Mouse (Mus musculus) mesoderm, embryonic 11.5 days (tissue): ENCODE data around the gene Gcg.

Experiments used
- DNase-seq: peaks from one replicate; pipeline ENCODE4 v3.0.0-alpha.2; 2012; ENCODE audit warnings: low read depth, low spot score

The Gcg gene

DNA sequence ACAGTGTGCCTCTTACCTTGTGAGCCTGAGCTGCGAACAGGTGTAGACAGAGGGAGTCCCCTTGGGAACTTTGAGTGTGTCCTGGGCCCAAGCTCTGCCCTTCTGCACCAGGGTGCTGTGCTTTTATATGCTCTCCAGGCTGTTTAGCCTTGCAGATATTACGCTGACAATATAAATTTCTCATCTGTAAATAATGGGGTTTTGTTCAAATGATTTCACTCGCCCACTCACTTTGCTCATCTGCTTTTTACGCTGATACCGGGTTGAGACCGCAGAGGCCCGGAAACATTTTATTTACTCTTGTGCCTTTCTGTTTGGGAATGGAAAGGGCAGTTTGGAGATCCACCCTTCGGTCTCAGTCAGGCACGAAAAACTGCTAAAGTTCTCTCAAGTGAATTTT lies at the start of gene Gcg:
Gene Gcg (minus strand): TSS at position 101 of the 400 bp plus-strand sequence.
- no peak for DNase-seq

DNA sequence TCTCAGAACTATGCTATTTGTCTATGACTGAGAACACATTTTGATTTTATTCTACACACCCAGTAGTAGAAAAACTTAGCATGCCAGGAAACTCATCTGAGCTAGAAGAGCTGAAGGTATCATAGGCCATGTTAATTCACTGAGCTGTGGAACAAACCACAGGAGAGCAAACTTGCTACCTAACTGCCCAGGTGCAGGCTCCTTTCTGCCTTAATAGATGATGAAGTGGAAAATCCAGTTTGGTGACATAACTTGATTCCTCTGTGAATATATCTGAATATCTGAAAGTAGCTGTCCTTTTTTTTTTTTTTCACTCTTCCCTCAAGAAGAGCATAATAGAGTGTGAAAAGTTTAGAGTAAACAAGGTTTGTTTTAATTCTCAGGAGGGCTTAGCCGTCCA lies 47.6 kb upstream of the Gcg start:
- no peak for DNase-seq

DNA sequence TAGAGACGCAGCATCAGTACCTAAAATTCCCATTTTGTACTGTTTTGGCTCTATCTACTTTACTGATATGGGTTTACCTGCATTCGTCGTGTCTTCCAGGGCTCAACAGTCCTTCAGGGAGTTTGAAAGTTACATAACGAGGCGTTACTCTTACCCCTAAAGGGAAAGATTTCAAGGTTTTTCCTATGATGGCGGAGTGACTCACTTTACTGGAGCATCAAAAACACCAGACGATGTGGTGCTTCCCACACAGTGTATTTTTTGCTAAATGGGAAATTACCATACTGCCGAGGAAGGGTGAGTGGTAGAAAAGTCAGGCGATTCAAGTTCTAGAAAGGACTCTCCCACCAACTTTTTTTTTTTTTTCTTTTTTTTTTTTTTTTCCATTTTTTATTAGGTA lies 42.9 kb upstream of the Gcg start:
- DNase-seq: no peak

DNA sequence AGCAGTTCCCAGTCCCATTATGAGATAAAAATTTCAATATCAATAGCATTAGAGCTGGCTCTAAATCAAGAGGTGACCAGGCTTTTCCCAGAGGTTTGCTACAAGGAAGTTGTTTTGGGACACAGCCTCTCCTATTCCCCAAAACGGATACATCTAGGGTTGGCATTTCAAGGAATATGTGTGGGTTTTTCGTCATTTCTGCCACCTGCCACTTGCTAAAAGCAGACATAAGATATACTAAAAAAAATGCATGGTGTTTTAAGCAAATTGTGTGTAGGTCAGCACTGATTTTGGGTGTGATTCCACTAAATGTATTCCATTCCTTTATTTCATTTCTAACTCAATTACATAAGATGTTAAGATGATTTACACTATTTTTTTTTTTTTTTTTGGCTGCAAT lies 34.3 kb upstream of the Gcg start:
- no peak for DNase-seq

DNA sequence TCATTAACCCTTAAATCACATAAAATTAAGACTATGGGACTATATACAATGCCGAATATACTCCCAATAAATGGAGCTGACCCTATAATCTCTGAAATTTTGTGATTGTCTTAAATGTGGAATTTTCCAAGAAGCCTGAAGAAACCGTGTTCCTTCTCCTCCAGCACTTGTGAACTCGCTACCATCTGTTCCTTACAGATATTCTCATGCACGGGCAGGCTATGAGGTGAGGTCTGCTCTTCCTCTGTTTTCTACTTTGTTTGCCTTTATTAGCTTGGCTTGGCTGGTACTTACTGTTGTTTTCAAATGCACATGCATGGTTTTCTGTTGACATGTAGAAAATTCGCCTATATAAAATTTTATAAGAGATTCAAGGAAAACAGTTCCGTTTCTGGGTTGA lies 31.0 kb upstream of the Gcg start:
- DNase-seq: no peak

DNA sequence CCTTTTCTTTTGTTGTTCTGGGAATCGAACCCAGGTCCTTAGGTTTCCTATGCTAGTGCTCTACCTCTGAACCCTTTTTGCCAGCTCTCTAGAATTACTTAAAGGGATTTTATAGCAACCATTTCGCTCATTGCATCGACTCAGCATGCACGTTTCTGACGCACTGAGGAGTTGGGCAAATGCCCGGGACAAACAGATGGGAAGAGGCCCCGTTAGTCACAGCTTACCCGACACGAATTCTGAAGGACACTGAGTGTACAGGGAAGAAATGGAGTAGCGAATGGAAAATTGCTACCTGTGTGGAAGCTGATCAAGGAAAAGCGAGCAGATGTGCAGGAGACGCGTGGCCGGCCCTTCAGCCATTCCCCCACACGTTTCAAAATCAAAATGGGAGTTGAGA lies 30.0 kb upstream of the Gcg start:
- DNase-seq: no peak

DNA sequence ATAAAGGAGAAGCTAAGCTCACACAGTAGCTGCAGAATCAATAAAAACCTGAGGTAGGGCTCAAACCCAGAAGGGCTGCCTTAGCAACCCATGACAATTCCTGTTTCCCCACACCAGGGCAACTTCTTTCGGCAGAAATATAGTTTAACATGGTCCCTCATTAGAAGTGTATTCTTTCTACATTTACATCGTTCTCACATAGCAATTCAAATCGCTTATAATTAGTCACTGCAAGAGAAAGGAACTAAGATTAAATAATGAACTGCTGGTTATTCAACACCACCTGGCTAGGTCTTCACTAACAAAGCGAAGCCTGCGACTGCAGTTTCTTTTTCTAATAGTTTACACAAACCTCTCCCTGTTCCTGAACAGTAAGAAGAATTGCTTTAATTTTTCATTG lies 23.7 kb upstream of the Gcg start:
- DNase-seq: no peak

DNA sequence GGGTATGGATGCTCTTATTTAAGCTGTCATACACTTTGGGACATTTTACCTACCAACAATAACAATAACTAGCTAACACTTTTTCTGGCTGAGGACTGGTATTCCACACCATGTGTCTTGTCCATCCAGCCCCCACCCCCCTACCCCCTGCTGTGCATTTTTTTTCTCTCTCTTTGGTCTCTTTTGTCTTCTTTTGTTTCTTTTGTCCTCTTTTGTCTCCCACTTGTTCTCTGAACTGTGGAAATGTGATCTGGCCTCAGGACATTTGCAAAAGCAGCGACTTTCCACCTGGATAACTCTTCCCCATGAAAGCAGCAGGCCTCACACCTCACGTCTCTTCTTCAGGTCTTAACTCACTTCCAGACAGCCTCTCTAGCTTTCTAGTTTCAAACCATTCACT lies 23.0 kb upstream of the Gcg start:
- DNase-seq: no peak

DNA sequence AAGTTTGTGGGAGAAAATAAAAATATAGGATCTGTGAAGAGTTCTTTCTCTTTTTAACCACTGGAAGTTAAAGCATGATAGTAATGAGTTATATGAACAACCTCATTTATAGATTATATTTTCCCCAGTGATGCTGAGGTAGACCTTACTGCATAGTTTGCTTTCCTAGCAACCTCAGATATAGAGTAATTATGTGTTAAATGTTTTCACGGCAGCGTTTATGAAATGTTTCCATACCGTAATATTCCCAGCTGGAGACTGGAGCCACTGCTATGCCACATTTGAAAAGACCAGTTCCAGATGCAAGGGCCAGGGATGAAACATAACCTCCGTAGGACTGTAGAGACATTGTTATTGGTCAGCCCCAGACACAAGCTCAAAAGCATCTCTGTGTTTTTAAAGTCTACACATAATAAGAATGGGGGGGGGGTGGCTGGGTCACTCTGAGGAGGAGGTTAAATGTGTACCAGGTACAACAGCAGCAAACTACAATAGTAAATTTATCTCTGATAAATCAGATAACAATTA lies 20.9 kb upstream of the Gcg start:
- no peak for DNase-seq

DNA sequence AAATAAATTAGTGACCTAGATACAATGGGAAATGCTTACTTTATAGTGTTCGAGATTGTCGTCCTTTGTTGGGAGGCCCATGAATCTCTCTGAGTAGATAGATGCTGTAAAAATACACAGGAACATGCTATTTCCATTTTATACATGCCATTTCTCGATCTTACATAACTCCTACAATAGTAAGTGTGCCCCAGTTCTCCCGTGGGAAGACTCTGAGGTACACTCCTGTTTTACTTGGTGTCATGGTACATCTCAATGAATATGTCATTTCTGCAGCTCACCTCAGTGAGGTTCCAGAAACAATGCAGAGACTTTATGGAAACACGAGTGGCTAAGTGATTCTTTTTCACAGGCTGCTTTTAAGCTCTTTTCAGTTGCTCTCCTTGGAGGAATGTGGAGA lies 19.9 kb upstream of the Gcg start:
- DNase-seq: no peak

DNA sequence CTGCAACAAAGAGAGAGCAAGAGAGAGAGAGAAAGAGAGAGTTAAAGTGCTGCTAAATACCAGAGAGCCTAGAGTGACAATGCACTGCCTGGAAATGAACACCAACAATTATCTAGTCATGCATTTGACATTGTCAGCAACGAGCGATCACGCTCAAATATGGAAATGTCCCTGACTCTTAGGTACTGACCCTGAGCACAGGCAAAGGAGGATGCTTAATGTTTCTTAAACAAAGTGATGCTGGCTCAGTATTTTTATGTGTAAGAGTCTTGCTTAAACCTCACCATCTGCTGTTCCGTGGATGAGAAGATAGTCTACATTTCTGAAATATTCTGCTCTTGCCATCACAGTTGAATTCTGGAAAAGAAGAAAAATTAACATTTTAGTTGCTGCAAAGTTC lies 19.1 kb upstream of the Gcg start:
- no peak for DNase-seq

DNA sequence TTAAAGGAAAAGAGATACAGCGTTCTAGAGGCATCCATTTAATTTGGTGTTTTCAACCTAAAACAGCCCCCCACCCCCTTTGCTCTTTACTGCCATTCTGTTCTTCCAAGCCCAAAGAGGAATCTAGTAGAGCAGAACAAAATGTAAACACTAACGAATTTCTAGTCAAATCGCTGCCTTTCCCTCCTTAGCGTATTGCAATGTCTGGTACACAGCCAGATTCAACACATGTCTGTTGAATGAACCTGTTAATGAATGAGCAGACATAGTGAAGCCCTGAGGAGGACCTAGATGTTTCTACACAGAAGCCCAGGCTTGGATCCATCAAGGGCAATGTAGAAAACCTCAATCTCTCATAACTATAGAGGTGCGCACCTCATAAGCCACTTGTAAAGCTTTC lies 15.4 kb upstream of the Gcg start:
- DNase-seq: no peak

DNA sequence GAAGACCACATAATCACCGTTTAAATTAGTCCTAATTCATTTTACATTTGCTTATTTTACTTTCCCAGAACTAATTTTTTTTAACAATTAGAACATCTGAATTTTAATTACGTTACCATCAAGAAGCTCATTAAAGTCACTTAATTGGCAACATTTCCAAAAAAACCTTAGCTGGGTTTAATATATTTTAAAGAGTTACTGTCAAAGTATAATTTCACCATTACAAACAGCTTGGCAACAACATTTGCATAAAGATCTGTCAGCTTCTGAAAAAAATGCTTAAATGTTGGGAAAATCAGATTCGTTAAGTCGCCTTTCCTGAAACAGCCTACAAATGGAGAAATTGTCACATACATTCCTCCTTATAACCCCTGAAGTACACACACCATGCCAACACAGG lies 14.6 kb upstream of the Gcg start:
- no peak for DNase-seq

DNA sequence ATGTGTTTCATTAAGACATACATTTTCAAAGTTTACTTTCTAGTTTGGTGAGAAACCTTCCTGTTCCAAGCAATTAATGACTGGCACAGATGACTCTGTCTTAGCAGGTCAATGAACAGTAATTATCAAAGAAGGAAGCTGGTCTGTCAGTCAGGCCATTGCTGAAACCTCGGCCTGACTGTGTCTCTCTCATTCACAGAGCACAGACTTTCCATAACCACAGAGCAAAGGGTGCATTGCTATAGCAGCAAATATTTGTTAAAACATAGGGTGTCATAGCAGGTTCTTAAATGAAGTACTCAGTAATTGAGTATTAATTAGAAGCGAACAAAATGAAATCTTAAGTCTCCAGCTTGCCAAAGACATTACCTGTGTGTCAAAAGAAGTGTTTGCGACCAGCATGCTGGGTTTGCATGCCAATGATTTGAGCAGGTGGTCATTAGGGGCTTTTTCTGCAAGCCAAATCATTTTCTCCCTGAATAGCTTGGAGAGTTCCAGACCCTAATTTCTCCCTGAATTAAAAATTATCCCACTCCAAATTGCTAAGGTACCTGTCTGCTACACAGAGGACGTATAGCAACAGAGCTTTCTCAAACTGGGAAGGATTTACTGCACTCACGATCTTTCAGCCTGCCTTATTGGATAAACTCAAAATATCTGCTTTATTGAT lies 14.0 kb upstream of the Gcg start:
- no peak for DNase-seq

DNA sequence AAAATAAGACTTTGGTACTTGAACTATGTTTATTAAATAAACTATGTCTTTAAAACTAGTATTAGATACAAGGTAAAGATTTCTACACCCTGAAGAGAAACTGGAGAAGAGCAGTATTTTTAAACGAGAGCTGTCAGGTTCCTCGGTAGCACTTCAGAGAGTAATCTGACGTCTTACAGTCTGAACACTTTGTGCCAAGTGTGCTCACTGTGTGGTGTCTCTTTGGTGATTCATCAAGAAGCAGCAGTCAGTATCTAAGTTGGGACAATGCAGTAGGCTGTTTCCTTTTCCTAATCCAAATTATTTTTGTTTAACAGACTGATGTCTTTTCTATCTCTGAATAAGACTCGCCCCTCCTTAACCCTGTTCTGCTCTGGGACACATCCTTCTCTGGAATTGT lies 12.0 kb upstream of the Gcg start:
- no peak for DNase-seq

DNA sequence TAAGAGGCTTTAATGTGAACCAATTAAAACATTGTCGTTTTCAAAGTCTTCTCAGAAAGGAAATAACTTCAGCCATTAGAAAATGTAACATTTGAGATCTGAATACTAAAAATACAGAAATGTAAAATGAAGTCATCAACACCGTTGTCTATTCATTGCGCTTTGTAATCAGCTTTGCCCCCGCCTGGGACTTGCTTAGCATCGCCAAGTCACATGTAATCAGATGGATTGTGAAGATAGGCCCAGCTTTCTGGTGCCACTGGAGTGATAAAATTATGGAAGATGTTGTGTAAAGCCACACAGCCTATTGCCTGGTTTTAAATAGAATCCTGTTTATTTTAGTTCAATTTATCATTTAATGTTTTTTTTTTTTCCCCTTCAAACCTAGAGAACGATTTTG lies 6.4 kb upstream of the Gcg start:
- no peak for DNase-seq

DNA sequence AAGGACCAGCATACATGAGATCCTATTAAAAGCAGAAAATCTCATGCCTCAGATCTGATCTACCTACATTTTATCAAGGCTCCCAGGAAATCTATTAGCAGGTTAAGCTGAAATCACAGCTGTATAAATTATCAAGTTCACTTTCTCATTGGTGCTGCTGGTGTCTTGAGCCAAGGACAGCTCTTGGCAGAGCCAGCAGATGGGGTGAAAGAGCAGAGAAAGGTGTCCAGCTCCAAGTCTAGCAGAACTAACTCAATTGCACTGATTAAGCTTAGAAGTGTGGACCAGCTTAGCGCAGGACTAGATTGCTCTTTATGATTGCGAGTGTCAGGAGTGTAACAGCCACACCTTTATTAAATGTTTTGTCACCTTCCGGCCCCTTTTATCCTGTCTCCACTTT lies 1.5 kb upstream of the Gcg start:
- DNase-seq: no peak

DNA sequence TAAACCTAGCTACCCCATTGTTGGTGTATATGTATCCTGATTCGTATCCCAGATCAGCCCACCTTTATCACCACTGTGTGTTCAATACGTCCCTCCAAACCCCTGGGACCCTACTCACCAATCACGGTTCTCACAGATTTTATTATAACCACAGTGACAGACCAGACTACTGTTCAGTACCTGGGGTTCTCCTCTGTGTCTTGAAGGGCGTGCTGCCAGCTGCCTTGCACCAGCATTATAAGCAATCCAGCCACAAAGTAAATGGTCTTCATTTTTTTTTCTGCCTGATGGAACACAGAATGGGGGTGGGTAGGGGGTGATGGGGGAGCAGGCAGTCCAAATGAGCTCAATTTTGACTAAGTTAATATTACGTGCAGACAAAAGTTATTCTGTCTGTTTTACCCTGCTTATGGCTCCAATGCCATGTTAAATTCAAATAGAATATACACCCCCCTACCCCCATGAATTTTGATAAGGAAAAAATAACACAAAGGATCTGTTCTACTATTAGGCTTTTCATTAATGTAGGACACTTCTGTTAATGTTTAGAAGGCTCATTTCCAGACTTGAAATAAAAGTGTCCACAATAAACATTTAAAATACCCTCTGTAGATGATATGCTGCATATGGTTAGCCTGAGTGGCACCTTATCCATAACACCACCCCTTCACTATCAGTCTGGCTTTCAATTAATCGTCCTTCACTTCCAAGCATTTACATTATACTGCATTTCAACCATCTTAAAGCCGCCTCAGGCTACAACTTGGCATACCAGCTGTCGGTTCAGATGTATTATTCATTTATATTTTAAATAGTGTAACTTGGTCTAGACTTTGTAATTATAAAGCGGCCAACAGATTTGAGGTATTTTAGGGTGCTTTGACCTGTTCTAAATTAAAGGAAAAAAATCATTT lies 2.9 kb downstream of the Gcg start:
- no peak for DNase-seq

DNA sequence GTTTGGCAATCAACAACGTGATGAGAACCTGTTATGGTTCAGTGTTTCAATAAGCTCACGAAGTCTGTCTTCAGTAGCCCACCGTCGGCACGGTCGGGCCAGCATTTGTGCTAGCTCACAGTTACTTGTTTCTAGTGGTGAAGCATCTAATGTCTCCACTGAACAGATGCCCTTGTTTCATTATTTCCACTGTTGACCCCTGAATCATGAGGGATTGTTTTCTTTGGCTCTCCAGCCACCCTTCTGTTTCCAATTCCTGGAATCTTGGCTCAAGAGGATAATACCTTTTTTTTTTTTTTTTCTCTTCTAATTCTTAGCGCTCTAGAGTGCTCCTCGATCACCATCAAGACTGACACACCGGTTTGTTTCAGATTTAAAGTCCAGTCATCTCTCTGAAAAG lies 13.9 kb downstream of the Gcg start:
- DNase-seq: no peak

DNA sequence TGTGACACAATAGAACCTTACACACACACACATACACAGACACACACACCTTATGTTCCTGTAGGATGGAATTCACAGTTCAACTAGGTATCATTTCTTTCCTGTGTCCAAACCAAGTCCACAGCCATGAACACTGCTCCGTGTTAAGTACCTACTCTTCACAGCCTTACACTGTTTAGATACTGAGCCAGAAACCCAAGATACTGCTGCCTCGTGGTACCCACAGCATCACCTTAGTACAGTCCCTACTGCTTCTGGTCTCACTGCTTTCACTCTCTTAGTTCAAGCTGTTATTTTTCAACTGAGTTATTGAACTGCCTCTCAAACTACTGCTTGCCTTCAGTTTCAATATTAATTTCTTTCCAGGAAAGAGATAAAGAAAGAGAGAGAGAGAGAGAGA lies 20.2 kb downstream of the Gcg start:
- DNase-seq: no peak

DNA sequence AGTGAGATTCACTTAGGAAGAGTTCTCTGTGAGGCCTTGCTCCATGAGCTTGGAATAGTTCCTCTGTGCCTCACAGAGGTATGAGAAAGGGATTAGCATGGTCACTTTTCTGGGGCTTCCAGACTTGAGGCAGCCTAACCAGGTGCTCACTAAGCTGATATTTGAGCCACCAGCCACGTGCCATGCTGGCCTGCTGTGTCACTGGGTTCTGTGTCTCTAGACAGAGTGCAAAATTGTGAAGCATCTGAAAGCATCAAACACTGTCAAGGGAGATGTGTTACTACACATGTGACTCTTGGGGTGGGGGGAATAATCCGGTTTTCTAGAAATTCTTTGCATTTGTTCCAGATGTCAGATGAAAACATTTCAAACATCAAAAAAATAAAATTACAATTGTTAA lies 21.3 kb downstream of the Gcg start:
- DNase-seq: no peak

DNA sequence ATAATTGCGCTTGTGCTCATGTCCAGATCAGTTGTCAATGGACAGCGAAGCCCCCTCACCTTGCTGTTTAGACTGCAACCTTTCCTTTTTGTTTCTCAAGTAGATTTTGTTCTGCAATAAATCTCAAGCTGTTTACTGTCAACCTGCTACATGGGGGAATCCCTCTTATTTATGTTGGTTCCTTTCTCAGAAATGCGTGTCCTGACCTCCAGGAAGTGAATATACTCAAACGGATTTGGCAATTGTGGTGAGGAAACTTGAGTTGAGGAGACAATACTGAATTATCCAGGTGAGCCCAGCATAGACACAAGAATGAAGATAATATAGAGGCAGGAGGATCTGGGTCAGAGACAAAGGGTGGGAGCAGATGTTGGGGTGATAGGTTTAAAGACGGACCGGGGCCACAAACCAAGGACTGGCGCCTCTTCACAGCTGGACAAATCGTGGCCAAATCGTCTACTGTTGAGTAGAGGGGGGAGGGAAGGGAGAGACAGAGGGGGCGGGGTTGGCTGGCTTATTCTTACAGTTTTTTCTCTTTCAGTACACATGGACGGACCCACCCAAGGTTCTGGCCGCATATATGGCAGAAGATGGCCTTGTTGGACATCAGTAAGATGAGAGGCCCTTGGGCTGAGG lies 22.5 kb downstream of the Gcg start:
- no peak for DNase-seq
